Mouse (Mus musculus): ENCODE data around the gene P2ry14. TPM values are rescaled to one million over a fixed set of nuclear protein-coding genes. Genes with fewer than 3 reads are reported as not detected.
"Not testable (repeated sequence)": the region's sequence is repeated elsewhere in the genome, so short reads cannot be mapped to it uniquely, and the experiment has no call there.

P2ry14 gene
- polyA plus RNA-seq, 1 experiment from 2014 or later: 4.4 TPM

GRCm38 (mm10) chr3:59069071-59069470, 84.3 kb downstream of the P2ry14 start:
- H3K27ac ChIP-seq; ATAC-seq (ENCODE audit: low FRiP score); H3K36me3 ChIP-seq (replicated peaks; ENCODE audit: control insufficient read depth, insufficient read depth); H3K4me1 ChIP-seq (replicated peaks; ENCODE audit: control insufficient read depth, insufficient read depth, low read length); H3K27me3 ChIP-seq (ENCODE audit: control insufficient read depth, insufficient read depth, low read length); H3K9ac ChIP-seq; H3K9me3 ChIP-seq (ENCODE audit: control insufficient read depth, low read length); H3K4me3 ChIP-seq (replicated peaks; ENCODE audit: low read length); H3K4me2 ChIP-seq (replicated peaks); DNase-seq (ENCODE audit: low spot score): not testable (repeated sequence)
- WGBS: 75% methylated on average over 1 of the region's 1 CpGs

GRCm38 (mm10) chr3:59066558-59067294, 86.7 kb downstream of the P2ry14 start:
- Histone ChIP-seq H3K9ac (no peak overlapping the region), H3K4me2 (replicated peaks) (no peak overlapping the region), H3K9me3 (ENCODE audit: control insufficient read depth, low read length) (no peaks in the 10 kb centered on the region), H3K36me3 (replicated peaks; ENCODE audit: control insufficient read depth, insufficient read depth) (no peaks in the 10 kb centered on the region), H3K4me3 (replicated peaks; ENCODE audit: low read length) (no peak overlapping the region), H3K27me3 (ENCODE audit: control insufficient read depth, insufficient read depth, low read length) (no peaks in the 10 kb centered on the region), H3K27ac (no peak overlapping the region), H3K4me1 (replicated peaks; ENCODE audit: control insufficient read depth, insufficient read depth, low read length) (no peaks in the 10 kb centered on the region)
- ATAC-seq (ENCODE audit: low FRiP score): no peak
- WGBS: 84% methylated on average over 8 of the region's 8 CpGs
- no peak for DNase-seq (ENCODE audit: low spot score)

DNA sequence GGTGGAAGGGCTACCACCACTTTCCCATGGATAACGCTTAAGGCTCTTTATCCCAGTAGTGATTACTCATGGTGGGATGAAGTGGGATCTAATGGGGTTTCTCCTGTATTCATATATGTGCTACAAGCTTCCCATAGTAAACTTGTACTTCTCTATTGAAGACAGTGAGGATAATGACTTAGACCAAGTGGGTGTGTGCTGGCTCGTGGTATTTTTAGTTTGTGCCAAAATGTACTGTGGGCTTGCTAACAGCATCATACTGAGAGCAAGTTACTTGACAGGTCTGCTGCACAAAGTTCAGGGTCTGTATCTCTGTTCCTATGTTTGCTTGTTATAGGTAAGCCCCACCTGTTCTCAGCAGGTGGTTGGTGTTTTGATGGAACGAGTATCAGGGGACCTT, 87.5 kb downstream of the P2ry14 start:
- no peaks in the 10 kb centered on the region for H3K9me3 ChIP-seq (ENCODE audit: control insufficient read depth, low read length)
- H3K4me3 ChIP-seq (replicated peaks; ENCODE audit: low read length): no peak overlapping the region
- H3K4me1 ChIP-seq (replicated peaks; ENCODE audit: control insufficient read depth, insufficient read depth, low read length): no peaks in the 10 kb centered on the region
- 86% methylated on average over 3 of the region's 3 CpGs for WGBS
- no peak overlapping the region for H3K9ac ChIP-seq
- no peaks in the 10 kb centered on the region for H3K27me3 ChIP-seq (ENCODE audit: control insufficient read depth, insufficient read depth, low read length)
- no peak overlapping the region for H3K27ac ChIP-seq
- H3K36me3 ChIP-seq (replicated peaks; ENCODE audit: control insufficient read depth, insufficient read depth): no peaks in the 10 kb centered on the region
- ATAC-seq (ENCODE audit: low FRiP score) (no peak), DNase-seq (ENCODE audit: low spot score) (no peak)
- H3K4me2 ChIP-seq (replicated peaks): no peak overlapping the region

Other genes with a start within 250 kb of the P2ry14 start
- gene Med12l, start 147.8 kb downstream of the P2ry14 start, polyA plus RNA-seq (2014; fragmentation: Nextera tagmentation; extraction: Ambion mirVana): 7.4 and 8.7 TPM in 2 replicates
- gene Gpr171, start 51.8 kb downstream of the P2ry14 start, polyA plus RNA-seq (2014; fragmentation: Nextera tagmentation; extraction: Ambion mirVana): 0.81 and 1.3 TPM in 2 replicates
- gene Gpr87, start 41.5 kb upstream of the P2ry14 start, polyA plus RNA-seq (2014; fragmentation: Nextera tagmentation; extraction: Ambion mirVana): 0.13 TPM in 1 of 2 replicates, not detected in the other
- gene P2ry13, start 57.3 kb upstream of the P2ry14 start, polyA plus RNA-seq (2014; fragmentation: Nextera tagmentation; extraction: Ambion mirVana): 1.7 and 2.4 TPM in 2 replicates
- 10.0 and 10.1 TPM in 2 replicates for gene P2ry12, start 109.3 kb upstream of the P2ry14 start, polyA plus RNA-seq (2014; fragmentation: Nextera tagmentation; extraction: Ambion mirVana)
- 4.1 and 4.2 TPM in 2 replicates for gene Igsf10, start 190.8 kb upstream of the P2ry14 start, polyA plus RNA-seq (2014; fragmentation: Nextera tagmentation; extraction: Ambion mirVana)

Measured in hindbrain, embryonic 14.5 days (tissue).